Mouse (Mus musculus): ENCODE measurements around the gene Unc5b.
"Not testable (repeated sequence)": the region's sequence is repeated elsewhere in the genome, so short reads cannot be mapped to it uniquely, and the experiment has no call there.

The Unc5b gene

GRCm38 (mm10) chr10:60831379-60831778 is at the start of gene Unc5b:
Gene Unc5b, minus strand, starts transcription at chr10:60831581.
- peak; percentile 97 to 98 for DNase-seq

GRCm38 (mm10) chr10:60879817-60880216 is 48.4 kb upstream of the Unc5b start:
- no peak for DNase-seq

- no peak for DNase-seq
These were observed 45.7 kb upstream of the Unc5b start for GRCm38 (mm10) chr10:60877075-60877474.

- no peak for DNase-seq
These were observed 43.6 kb upstream of the Unc5b start for GRCm38 (mm10) chr10:60875011-60875410.

DNA sequence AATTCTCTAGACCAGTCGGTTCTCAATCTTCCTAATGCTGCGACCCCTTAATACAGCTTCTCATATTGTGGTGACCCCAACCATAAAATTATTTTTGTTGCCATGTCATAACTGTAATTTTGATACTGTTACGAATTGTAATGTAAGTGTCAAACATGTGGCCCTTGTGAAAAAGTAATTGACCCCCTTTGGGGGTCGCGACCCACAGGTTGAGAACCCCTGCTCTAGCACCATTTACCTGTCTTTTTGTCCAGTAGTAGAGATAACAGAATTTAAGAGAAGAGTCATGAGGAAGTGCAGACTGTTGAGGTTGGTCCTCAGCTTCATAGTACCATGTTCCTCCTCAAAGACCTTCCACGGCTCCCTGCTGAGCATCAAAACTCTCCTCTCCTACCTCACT is 31.9 kb upstream of the Unc5b start:
- no peak for DNase-seq

DNA sequence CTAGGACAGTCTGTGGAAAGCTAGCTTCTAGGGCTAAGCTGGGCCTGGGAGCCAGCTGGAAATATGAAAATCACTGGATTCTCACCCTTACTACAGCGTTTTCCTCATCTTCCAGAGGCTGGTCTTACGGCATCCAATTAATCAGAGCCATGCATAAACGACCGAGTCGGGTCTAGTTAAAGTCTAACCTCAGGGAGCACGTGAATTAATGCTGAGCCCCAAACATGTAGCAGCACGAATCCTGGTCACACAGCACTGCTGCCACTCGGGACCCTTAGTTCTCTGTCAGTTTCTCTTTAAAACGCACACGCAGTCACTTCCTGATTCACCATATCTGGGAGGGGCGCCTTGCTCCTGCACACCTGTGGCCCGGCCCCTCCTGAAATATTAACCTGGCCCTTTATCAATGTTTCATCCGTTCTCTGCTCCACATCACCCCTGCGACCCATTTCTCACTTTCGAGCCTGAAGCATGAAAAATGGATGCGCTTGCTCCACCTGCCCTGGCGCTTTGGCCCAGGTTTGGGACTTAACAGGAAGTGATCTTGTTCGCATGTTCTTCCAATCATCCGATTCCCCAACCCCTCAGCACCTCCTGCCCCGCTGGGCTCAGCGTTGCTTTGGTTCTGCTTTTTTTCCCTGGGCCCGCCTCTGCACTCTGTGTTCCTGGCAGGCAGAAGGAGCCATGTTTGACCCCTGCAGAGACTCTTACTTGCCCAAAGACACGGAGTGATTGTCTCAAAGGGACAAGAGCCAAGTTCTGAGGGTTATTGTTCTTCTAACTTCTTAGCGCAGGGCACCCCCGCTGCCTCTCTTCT is 31.3 kb upstream of the Unc5b start:
- DNase-seq, result no peak

- DNase-seq, result not testable (repeated sequence)
These were observed 13.9 kb upstream of the Unc5b start for GRCm38 (mm10) chr10:60845271-60845670.

DNA sequence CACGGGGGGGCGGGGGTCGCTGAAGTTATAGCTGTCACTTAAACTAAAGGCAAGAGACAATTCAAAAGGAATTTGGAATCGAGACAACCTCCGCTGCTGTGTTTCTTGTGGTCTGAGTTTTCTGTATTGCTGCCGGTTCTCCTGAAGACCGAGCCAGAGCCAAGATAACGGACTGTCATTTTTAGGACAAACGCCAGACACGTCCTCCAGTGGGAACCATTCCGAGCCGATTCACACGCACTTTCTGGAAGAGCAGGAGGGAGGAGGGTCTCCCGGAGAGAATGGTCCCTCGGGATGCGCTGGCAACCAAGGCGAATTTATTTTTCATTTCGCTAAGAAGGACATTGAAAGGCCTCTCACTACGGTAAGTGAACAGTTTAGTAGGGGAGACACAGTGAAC is 7.4 kb upstream of the Unc5b start:
- DNase-seq, result peak; percentile 68 to 69

- DNase-seq, result peak; percentile 95 to 97
These were observed 3.6 kb upstream of the Unc5b start for GRCm38 (mm10) chr10:60834949-60835348.

DNA sequence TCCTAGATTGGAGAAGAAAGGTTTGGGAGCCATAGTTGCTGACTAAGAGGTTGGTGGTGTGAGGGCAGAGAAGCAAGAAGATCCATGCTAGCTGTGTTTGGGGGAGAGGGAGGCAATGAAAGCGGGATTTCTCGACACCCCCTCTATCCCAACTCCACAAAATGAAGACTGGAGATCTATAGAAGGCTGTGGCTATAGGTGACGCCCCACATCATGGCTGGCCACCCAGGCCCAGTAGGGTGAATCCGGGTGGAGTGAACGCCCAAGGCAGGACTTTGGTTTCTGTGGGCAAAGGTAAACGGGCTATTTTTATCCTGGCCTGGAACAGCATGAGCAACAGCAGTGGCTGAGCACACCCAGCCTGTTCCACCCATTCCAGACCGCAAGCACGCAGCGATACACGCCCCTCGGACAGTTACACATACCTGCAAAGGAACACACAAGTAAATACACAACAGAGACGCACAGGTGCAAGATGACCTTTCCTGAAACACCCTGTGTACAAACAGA is 1.3 kb upstream of the Unc5b start:
- DNase-seq, result no peak

- DNase-seq, result peak; percentile 74 to 83
These were observed 628 bp downstream of the Unc5b start for GRCm38 (mm10) chr10:60830556-60831350.

- peak; percentile 37 to 51 for DNase-seq
These were observed 1.4 kb downstream of the Unc5b start for GRCm38 (mm10) chr10:60830000-60830399.

GRCm38 (mm10) chr10:60829071-60829470 is 2.3 kb downstream of the Unc5b start:
- DNase-seq, result peak; percentile 87 to 90

GRCm38 (mm10) chr10:60827901-60828670 is 3.3 kb downstream of the Unc5b start:
- DNase-seq, result peak; percentile 22 to 50

DNA sequence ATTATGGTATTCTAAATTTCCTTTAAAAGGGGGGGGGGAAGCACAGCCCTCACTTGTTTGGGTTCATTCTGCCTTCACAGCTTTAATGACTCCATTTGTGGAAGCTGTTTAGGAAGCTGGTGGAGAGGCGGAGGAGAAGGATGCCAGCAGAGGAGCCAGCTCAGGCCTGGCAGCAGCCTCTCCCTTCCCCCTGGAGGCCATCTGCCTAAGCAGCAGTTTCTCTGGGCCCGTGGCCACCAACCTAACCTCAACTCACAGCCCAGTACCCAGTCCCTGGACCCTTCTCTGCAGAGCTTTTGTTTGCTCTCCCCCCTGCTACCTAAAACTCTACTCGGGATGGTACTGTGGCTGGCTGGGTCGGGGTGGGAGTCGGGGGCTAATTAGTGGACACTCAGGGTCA is 4.1 kb downstream of the Unc5b start:
- DNase-seq, result peak; percentile 89

GRCm38 (mm10) chr10:60826461-60827237 is 4.7 kb downstream of the Unc5b start:
- peak; percentile 90 to 93 for DNase-seq

DNA sequence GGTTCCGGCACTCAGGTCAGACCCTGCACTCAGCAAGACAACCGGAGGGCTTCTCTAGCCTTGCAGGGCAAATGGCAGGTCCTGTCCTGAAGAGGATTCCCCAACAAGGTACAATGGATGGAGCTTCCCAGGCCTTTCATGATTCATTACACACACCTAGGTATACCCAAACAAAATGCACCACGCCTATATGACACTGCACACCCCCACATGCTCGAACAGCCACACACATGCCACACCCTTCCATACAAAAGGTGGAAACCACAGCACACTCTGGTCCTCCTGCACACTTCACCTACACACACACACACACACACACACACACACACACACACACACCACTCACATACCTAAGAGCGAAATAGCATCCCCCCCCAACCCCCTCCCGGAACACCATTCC is 5.4 kb downstream of the Unc5b start:
- peak in 1 of 2 experiments; percentile 10 for DNase-seq

DNA sequence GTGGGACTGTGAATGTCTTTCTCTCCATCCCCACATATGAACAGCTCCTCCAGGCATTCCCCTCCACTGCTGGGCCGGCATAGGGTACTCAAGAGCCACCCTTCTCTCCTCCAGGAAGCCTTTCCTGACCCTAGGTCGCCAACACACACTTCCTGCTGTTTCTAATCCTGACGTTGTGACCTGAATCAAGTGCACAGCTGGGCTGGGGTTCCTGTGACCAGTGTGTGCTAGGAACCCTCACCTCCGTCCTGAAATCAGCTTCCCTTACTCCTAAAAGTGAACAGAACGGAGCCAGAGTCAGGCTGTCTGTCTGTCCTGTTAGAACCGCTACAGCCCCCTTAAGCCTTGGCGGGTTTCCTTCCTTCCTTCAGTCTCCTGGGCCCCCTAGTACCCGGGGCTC is 7.6 kb downstream of the Unc5b start:
- peak in 1 of 2 experiments; percentile 18 for DNase-seq

GRCm38 (mm10) chr10:60822641-60823425 is 8.5 kb downstream of the Unc5b start:
- peak; percentile 57 to 60 for DNase-seq

GRCm38 (mm10) chr10:60821736-60822358 is 9.5 kb downstream of the Unc5b start:
- peak; percentile 96 to 98 for DNase-seq

- peak in 1 of 2 experiments; percentile 57 for DNase-seq
These were observed 10.1 kb downstream of the Unc5b start for GRCm38 (mm10) chr10:60821311-60821710.
